Mouse (Mus musculus) brain, embryonic 14.5 days (tissue): ENCODE measurements around the gene Serpinb9b.

Source experiments
- CTCF ChIP-seq: fragments of 200-500 bp; IDR thresholded peaks from 2 replicates; pipeline ENCODE4 v1.5.1; 2012; ENCODE audit warnings: inconsistent platforms, mild to moderate bottlenecking, moderate library complexity, borderline replicate concordance; ENCODE audit not compliant: insufficient read depth, insufficient read length; ENCODE audit errors: extremely low read depth
- POLR2A ChIP-seq: fragments of 200-500 bp; IDR thresholded peaks from 2 replicates; pipeline ENCODE4 v1.6.1; 2012; ENCODE audit warnings: mild to moderate bottlenecking, inconsistent platforms, borderline replicate concordance; ENCODE audit not compliant: poor library complexity, insufficient read depth, insufficient read length, severe bottlenecking; ENCODE audit errors: extremely low read depth

GRCm38 (mm10) chr13:32986256-32986655 lies 41.0 kb upstream of the Serpinb9b start:
- TF ChIP-seq POLR2A (no peak), CTCF (no peak)
